In genomic region chr11:94209695-94210131, GRCm38 (mm10) we compare ENCODE assay signal across 7 mouse cellular contexts. TPM values are rescaled to one million over a fixed set of nuclear protein-coding genes. Genes with fewer than 3 reads are reported as not detected.
A peak's percentile ranks its signal among the peaks of the same experiment; 100 is the strongest.
DNase-seq lines count a peak whose midpoint lies in the region; ATAC-seq lines count a peak whose summit lies in the region.

No protein-coding gene starts in this region.

- peak overlapping the region; percentile 99 for H3K4me2 ChIP-seq in liver, embryonic 11.5 days
- H3K4me2 ChIP-seq in neural tube, embryonic 15.5 days: peak overlapping the region; percentile 98

- no peaks in the 10 kb centered on the region for H3K27me3 ChIP-seq in liver, embryonic 11.5 days (replicated peaks; ENCODE audit: control insufficient read depth, insufficient read depth, low read length)
- H3K27me3 ChIP-seq in neural tube, embryonic 15.5 days (replicated peaks): no peaks in the 10 kb centered on the region

- peaks cover 2% of the 10 kb centered on the region; the same call in 1 of the 2 replicates for H3K4me1 ChIP-seq in brown adipose tissue, adult 24 weeks (ENCODE audit: control insufficient read depth, insufficient read depth, insufficient read length, low read length)
- H3K4me1 ChIP-seq in liver, embryonic 11.5 days (replicated peaks; ENCODE audit: control insufficient read depth, insufficient read depth, low read length): no peaks in the 10 kb centered on the region; the same call in 1 of the 2 replicates
- H3K4me1 ChIP-seq in neural tube, embryonic 15.5 days: peaks cover 18% of the 10 kb centered on the region

- H3K36me3 ChIP-seq in liver, embryonic 11.5 days (ENCODE audit: control insufficient read depth, insufficient read depth, low read length): peaks cover 9% of the 10 kb centered on the region; the same call in 1 of the 2 replicates
- H3K36me3 ChIP-seq in neural tube, embryonic 15.5 days: no peaks in the 10 kb centered on the region; the same call in 1 of the 2 replicates

- 4% methylated on average over 14 of the region's 14 CpGs for WGBS in liver, embryonic 11.5 days
- 2% methylated on average over 14 of the region's 14 CpGs for WGBS in neural tube, embryonic 15.5 days

- H3K27ac ChIP-seq in brown adipose tissue, adult 24 weeks (replicated peaks; ENCODE audit: low read depth, low read length): peak overlapping the region; percentile 96
- H3K27ac ChIP-seq in liver, embryonic 11.5 days (ENCODE audit: low read depth, low read length): peak overlapping the region; percentile 81
- peak overlapping the region; percentile 99 for H3K27ac ChIP-seq in neural tube, embryonic 15.5 days (replicated peaks)

- DNase-seq in right cerebral cortex, adult 2 months (ENCODE audit: low spot score in 2 of 2): peak; percentile 43 to 70
- no peak for DNase-seq in right cerebral cortex, adult 18-20 months
- peak; percentile 58 to 60 for DNase-seq in frontal cortex, adult 2 months (ENCODE audit: extremely low spot score in 1 of 2, low spot score in 1 of 2)
- DNase-seq in liver, embryonic 11.5 days (ENCODE audit: low spot score): peak; percentile 67
- no peak for DNase-seq in gastrocnemius, postnatal 25 days

- peak overlapping the region; percentile 58 for H3K9ac ChIP-seq in liver, embryonic 11.5 days (ENCODE audit: low read depth, low read length)
- H3K9ac ChIP-seq in neural tube, embryonic 15.5 days (replicated peaks): peak overlapping the region; percentile 71

- no peaks in the 10 kb centered on the region for H3K9me3 ChIP-seq in liver, embryonic 11.5 days (ENCODE audit: control insufficient read depth, low read length)
- H3K9me3 ChIP-seq in neural tube, embryonic 15.5 days (replicated peaks): no peaks in the 10 kb centered on the region

- H3K4me3 ChIP-seq in brown adipose tissue, adult 24 weeks (ENCODE audit: insufficient read depth, low read depth, low read length): peak overlapping the region; percentile 67
- peak overlapping the region; percentile 95 for H3K4me3 ChIP-seq in liver, embryonic 11.5 days (ENCODE audit: low read depth, low read length)
- peak overlapping the region; percentile 94 for H3K4me3 ChIP-seq in neural tube, embryonic 15.5 days (replicated peaks)

- peak; percentile 21; the same call in 1 of the 2 replicates for ATAC-seq in liver, embryonic 11.5 days (replicated peaks; ENCODE audit: low FRiP score)
- ATAC-seq in neural tube, embryonic 15.5 days (ENCODE audit: low FRiP score): no peak

RNA-seq across cellular contexts. Expression of gene Tob1, which starts 1.5 kb away (rescaled TPM):
- 172 and 175 TPM in 2 replicates for polyA plus RNA-seq in brown adipose tissue, adult 24 weeks (2012; ENCODE audit: insufficient read depth, insufficient read length, missing spikeins)
- polyA plus RNA-seq in frontal cortex, adult 2 months (2012; rRNA removed): 44.4 and 45.5 TPM in 2 replicates
- 18.4 and 18.6 TPM in 2 replicates for polyA plus RNA-seq in liver, embryonic 11.5 days (2014; fragmentation: Nextera tagmentation; extraction: Ambion mirVana)
- 28.3 and 31.4 TPM in 2 replicates for polyA plus RNA-seq in neural tube, embryonic 15.5 days (2015; fragmentation: Nextera tagmentation; extraction: Ambion mirVana)
- total RNA-seq in gastrocnemius, postnatal 25 days (2021): 100 to 1,000 TPM; 136 to 169 TPM

RNA-seq across cellular contexts. Expression of gene Wfikkn2, which starts 36.1 kb away (rescaled TPM):
- polyA plus RNA-seq in brown adipose tissue, adult 24 weeks (2012; ENCODE audit: insufficient read depth, insufficient read length, missing spikeins): 0.28 and 0.54 TPM in 2 replicates
- polyA plus RNA-seq in frontal cortex, adult 2 months (2012; rRNA removed): 1.2 and 1.3 TPM in 2 replicates
- polyA plus RNA-seq in liver, embryonic 11.5 days (2014; fragmentation: Nextera tagmentation; extraction: Ambion mirVana): 0.36 and 0.38 TPM in 2 replicates
- polyA plus RNA-seq in neural tube, embryonic 15.5 days (2015; fragmentation: Nextera tagmentation; extraction: Ambion mirVana): 3.2 and 5.5 TPM in 2 replicates
- 1 to 10 TPM; 4.1 to 5.8 TPM for total RNA-seq in gastrocnemius, postnatal 25 days (2021)

Comparison
In these comparisons a context has a peak if more than half of its experiments do, and no peak if none do; other contexts are left out.
1. DNase-seq: peak in right cerebral cortex, adult 2 months (2 of 2), frontal cortex, adult 2 months (2 of 2) and liver, embryonic 11.5 days (single experiment); none in right cerebral cortex, adult 18-20 months (single experiment) and gastrocnemius, postnatal 25 days (single experiment).
2. Peak in every context shown above with its lines, with median percentiles within 50 percentile points of each other: H3K27ac ChIP-seq and H3K4me3 ChIP-seq.